Mouse (Mus musculus) MEL (cell line): Measurements from ENCODE around the gene Meiob. TPM values are rescaled to one million over a fixed set of nuclear protein-coding genes. Genes with fewer than 3 reads are reported as not detected.

Experiments used
- DNase-seq: peaks from one replicate; pipeline ENCODE4 v3.0.0; 2011; ENCODE audit warnings: low read depth, low spot score
- H3K27ac ChIP-seq: 2 replicates; pipeline ENCODE4 v1.5.1; 2012; ENCODE audit warnings: low read depth, mild to moderate bottlenecking, control low read depth, low read length, moderate library complexity; ENCODE audit not compliant: control insufficient read depth
- H3K27me3 ChIP-seq, 2 experiments: fragments of 150-350 bp in 1 of 2; sonication (generic) in 1 of 2; 2 replicates each; pipeline ENCODE4 v1.6.1; 2012; ENCODE audit warnings: low read length in 2 of 2, mild to moderate bottlenecking in 2 of 2, improper control_type of control experiment in 1 of 2, moderate library complexity in 1 of 2; ENCODE audit not compliant: insufficient read depth in 2 of 2, control insufficient read depth in 1 of 2
- H3K36me3 ChIP-seq, 2 experiments: 2 replicates each; pipeline ENCODE4 v1.6.1; 2012 to 2014; ENCODE audit warnings: low read length in 2 of 2, improper control_type of control experiment in 1 of 2, inconsistent platforms in 1 of 2, mild to moderate bottlenecking in 1 of 2; ENCODE audit not compliant: insufficient read depth in 2 of 2, control insufficient read depth in 1 of 2
- H3K4me1 ChIP-seq, 2 experiments: fragments of 150-350 bp in 1 of 2; sonication (generic) in 1 of 2; 2 replicates each; pipeline ENCODE4 v1.6.1; 2012; ENCODE audit warnings: low read length in 2 of 2, improper control_type of control experiment in 1 of 2, mild to moderate bottlenecking in 1 of 2; ENCODE audit not compliant: insufficient read depth in 2 of 2, control insufficient read depth in 1 of 2
- H3K4me3 ChIP-seq, 2 experiments: fragments of 150-350 bp in 1 of 2; sonication (generic) in 1 of 2; 2 replicates each; pipeline ENCODE4 v1.5.1; 2012; ENCODE audit warnings: low read depth in 2 of 2, low read length in 2 of 2, mild to moderate bottlenecking in 2 of 2, moderate library complexity in 2 of 2, control low read depth in 1 of 2, improper control_type of control experiment in 1 of 2; ENCODE audit not compliant: control insufficient read depth in 1 of 2, insufficient read depth in 1 of 2
- H3K79me2 ChIP-seq: 2 replicates; pipeline ENCODE4 v1.6.1; 2012; ENCODE audit warnings: mild to moderate bottlenecking, low read length, moderate library complexity; ENCODE audit not compliant: control insufficient read depth, poor library complexity, insufficient read depth
- H3K9ac ChIP-seq: 2 replicates; pipeline ENCODE4 v1.6.1; 2012; ENCODE audit warnings: low read depth, mild to moderate bottlenecking, control low read depth, low read length, moderate library complexity; ENCODE audit not compliant: control insufficient read depth, poor library complexity, severe bottlenecking
- H3K9me3 ChIP-seq: fragments of 150-350 bp; sonication (generic); replicated peaks from 2 replicates; pipeline ENCODE4 v1.6.1; 2012; ENCODE audit warnings: mild to moderate bottlenecking, low read length, improper control_type of control experiment, moderate library complexity; ENCODE audit not compliant: insufficient read depth
- BHLHE40 ChIP-seq: IDR thresholded peaks from 2 replicates; pipeline ENCODE4 v1.6.1; 2012; ENCODE audit warnings: low read depth, mild to moderate bottlenecking, inconsistent platforms, low read length, improper control_type of control experiment, borderline replicate concordance
- GABPA ChIP-seq: IDR thresholded peaks from 2 replicates; pipeline ENCODE4 v1.6.1; 2012; ENCODE audit warnings: low read depth, mild to moderate bottlenecking, inconsistent platforms, low read length, improper control_type of control experiment, moderate library complexity
- GATA1 ChIP-seq: IDR thresholded peaks from 2 replicates; pipeline ENCODE4 v1.6.1; 2011; ENCODE audit warnings: low read depth, low read length, improper control_type of control experiment
- HCFC1 ChIP-seq: IDR thresholded peaks from 2 replicates; pipeline ENCODE4 v1.6.1; 2012; ENCODE audit warnings: low read depth, mild to moderate bottlenecking, inconsistent platforms, low read length, improper control_type of control experiment, moderate library complexity
- JUND ChIP-seq: IDR thresholded peaks from 2 replicates; pipeline ENCODE4 v1.6.1; 2011; ENCODE audit warnings: low read depth, mild to moderate bottlenecking, improper control_type of control experiment, low read length
- MAFK ChIP-seq: IDR thresholded peaks from 2 replicates; pipeline ENCODE4 v1.6.1; 2011; ENCODE audit warnings: low read depth, mild to moderate bottlenecking, low read length, improper control_type of control experiment, borderline replicate concordance
- MAZ ChIP-seq: IDR thresholded peaks from 2 replicates; pipeline ENCODE4 v1.6.1; 2012; ENCODE audit warnings: low read depth, mild to moderate bottlenecking, inconsistent platforms, low read length, improper control_type of control experiment
- MEF2A ChIP-seq: IDR thresholded peaks from 2 replicates; pipeline ENCODE4 v1.6.1; 2014; ENCODE audit warnings: low read depth, mild to moderate bottlenecking, inconsistent platforms, low read length, improper control_type of control experiment; ENCODE audit not compliant: poor library complexity, insufficient replicate concordance, severe bottlenecking; ENCODE audit errors: extremely low read depth
- MYB ChIP-seq: IDR thresholded peaks from 2 replicates; pipeline ENCODE4 v1.6.1; 2011; ENCODE audit warnings: mild to moderate bottlenecking, low read depth, low read length, improper control_type of control experiment
- MYC ChIP-seq: IDR thresholded peaks from 2 replicates; pipeline ENCODE4 v1.6.1; 2011; ENCODE audit warnings: low read depth, mild to moderate bottlenecking, low read length, improper control_type of control experiment, moderate library complexity
- NRF1 ChIP-seq: IDR thresholded peaks from 2 replicates; pipeline ENCODE4 v1.6.1; 2014; ENCODE audit warnings: low read depth, mild to moderate bottlenecking, inconsistent platforms, low read length, improper control_type of control experiment, moderate library complexity; ENCODE audit not compliant: poor library complexity, insufficient read depth, severe bottlenecking
- POLR2A ChIP-seq, 2 experiments: IDR thresholded peaks; 2 replicates each; pipeline ENCODE4 v1.6.1; 2011 to 2012; ENCODE audit warnings: low read length in 2 of 2, mild to moderate bottlenecking in 2 of 2, control low read depth in 1 of 2, improper control_type of control experiment in 1 of 2, low read depth in 1 of 2, moderate library complexity in 1 of 2; ENCODE audit not compliant: control insufficient read depth in 1 of 2, insufficient read depth in 1 of 2, poor library complexity in 1 of 2
- POLR2AphosphoS2 ChIP-seq: IDR thresholded peaks from 2 replicates; pipeline ENCODE4 v1.6.1; 2011; ENCODE audit warnings: low read length, improper control_type of control experiment
- RCOR1 ChIP-seq: IDR thresholded peaks from 2 replicates; pipeline ENCODE4 v1.6.1; 2012; ENCODE audit warnings: low read depth, mild to moderate bottlenecking, inconsistent platforms, low read length, improper control_type of control experiment
- SIN3A ChIP-seq: IDR thresholded peaks from 2 replicates; pipeline ENCODE4 v1.6.1; 2012; ENCODE audit warnings: low read length, improper control_type of control experiment, inconsistent platforms
- TBP ChIP-seq: IDR thresholded peaks from 2 replicates; pipeline ENCODE4 v1.8.0; 2011; ENCODE audit warnings: low read depth, low read length, improper control_type of control experiment
- TCF12 ChIP-seq: IDR thresholded peaks from 2 replicates; pipeline ENCODE4 v1.6.1; 2014; ENCODE audit warnings: low read depth, mild to moderate bottlenecking, inconsistent platforms, low read length, improper control_type of control experiment, moderate library complexity
- UBTF ChIP-seq: IDR thresholded peaks from 2 replicates; pipeline ENCODE4 v1.6.1; 2012; ENCODE audit warnings: low read depth, mild to moderate bottlenecking, inconsistent platforms, low read length, improper control_type of control experiment, moderate library complexity, borderline replicate concordance; ENCODE audit not compliant: insufficient read depth
- USF2 ChIP-seq, 2 experiments: IDR thresholded peaks; 2 replicates each; pipeline ENCODE4 v1.6.1; 2011 to 2012; ENCODE audit warnings: improper control_type of control experiment in 2 of 2, low read length in 2 of 2, borderline replicate concordance in 1 of 2, inconsistent platforms in 1 of 2, low read depth in 1 of 2, mild to moderate bottlenecking in 1 of 2; ENCODE audit not compliant: insufficient read depth in 1 of 2
- ZC3H11A ChIP-seq: IDR thresholded peaks from 2 replicates; pipeline ENCODE4 v1.6.1; 2012; ENCODE audit warnings: low read depth, mild to moderate bottlenecking, inconsistent platforms, low read length, improper control_type of control experiment
- ZMIZ1 ChIP-seq: IDR thresholded peaks from 2 replicates; pipeline ENCODE4 v1.6.1; 2012; ENCODE audit warnings: low read depth, mild to moderate bottlenecking, inconsistent platforms, low read length, improper control_type of control experiment, moderate library complexity
- ZNF384 ChIP-seq: IDR thresholded peaks from 2 replicates; pipeline ENCODE4 v1.6.1; 2012; ENCODE audit warnings: low read depth, mild to moderate bottlenecking, inconsistent platforms, low read length, improper control_type of control experiment
- polyA plus RNA-seq, 2 experiments: library from polyadenylated mRNA; stranded (reverse) in 1 of 2; unstranded in 1 of 2; fragments of >175 nt in 1 of 2; fragments of >200 nt in 1 of 2; gene quantifications; 2 replicates each; pipeline versions ENCODE4 v1.2.1 to v1.2.4; 2012; ENCODE audit warnings: low replicate concordance in 2 of 2, low read depth in 1 of 2; ENCODE audit not compliant: insufficient read length in 2 of 2, insufficient read depth in 1 of 2, missing spikeins in 1 of 2
- total RNA-seq: library from RNA; depleted of rRNA; stranded (reverse); fragments of 300-350 nt; gene quantifications from 2 replicates; pipeline ENCODE4 v1.2.3, GENCODE M21; 2012

Gene Meiob
- total and polyA plus RNA-seq, 3 experiments = 0.11 to 0.15 TPM; not detected in 1

DNA sequence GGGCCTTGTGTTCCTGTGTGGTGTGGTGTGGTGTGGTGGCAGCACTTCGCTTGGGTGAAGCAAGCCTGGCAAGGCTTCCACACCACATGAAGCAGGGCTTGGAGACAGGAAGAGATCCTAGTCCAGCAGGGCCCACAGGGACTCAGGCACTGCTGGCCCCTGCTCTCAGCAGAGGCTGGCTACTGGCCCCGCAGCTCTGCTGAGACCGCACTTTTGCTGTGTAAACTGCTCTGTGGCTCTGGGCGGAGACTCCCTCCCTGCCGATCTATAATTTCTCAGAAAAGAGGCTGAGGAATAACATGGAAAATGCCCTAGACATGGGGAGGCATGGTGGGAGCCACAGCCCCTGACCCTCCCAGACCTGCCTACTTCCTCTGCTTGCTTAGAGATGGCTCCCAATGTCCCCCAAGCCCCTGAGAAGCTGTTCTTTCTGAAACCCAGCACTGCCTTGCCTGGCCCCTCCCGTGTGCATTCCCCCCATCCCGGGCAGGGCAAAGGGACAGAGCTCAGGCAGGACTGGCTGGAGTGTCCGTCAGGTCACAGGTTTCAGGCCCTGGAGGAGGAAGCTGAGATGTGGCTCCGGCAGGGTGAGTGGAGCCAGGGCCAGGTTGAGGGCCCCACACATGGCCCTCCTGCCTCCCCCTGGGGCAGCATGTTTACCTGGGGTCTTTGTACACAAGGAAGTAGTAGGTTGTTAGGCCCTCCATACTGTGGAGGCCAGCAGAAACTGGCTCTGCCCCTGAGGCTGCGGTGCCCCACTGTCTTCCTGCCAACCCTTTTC lies 73.4 kb downstream of the Meiob start:
- Histone ChIP-seq H3K4me1 (no peaks in the 10 kb centered on the region), H3K27ac (no peak overlapping the region), H3K9ac (no peak overlapping the region), H3K27me3 (peaks cover 1 to 2% of the 10 kb centered on the region in 2 experiments; a peak in 3 of 4 replicates)
- TF ChIP-seq MYB (no peak), POLR2A (IDR thresholded peaks at IDR 0.05; ENCODE audit: control insufficient read depth in 1 of 2, insufficient read depth in 1 of 2, low read depth in 1 of 2, low read length in 2 of 2, poor library complexity in 1 of 2) (no peak), MAZ (no peak), USF2 (IDR thresholded peaks at IDR 0.05; ENCODE audit: borderline replicate concordance in 1 of 2, insufficient read depth in 1 of 2, low read depth in 1 of 2, low read length in 2 of 2) (no peak), JUND (no peak), BHLHE40 (no peak), MAFK (no peak), MEF2A (no peak), HCFC1 (no peak)
- TF ChIP-seq, all 39 proteins: peak for 0
- Histone ChIP-seq H3K4me3 (no peak overlapping the region), H3K9me3 (no peaks in the 10 kb centered on the region), H3K36me3 (no peaks in the 10 kb centered on the region; a peak in 1 of 4 replicates), H3K79me2 (no peaks in the 10 kb centered on the region)
- no peak for DNase-seq

DNA sequence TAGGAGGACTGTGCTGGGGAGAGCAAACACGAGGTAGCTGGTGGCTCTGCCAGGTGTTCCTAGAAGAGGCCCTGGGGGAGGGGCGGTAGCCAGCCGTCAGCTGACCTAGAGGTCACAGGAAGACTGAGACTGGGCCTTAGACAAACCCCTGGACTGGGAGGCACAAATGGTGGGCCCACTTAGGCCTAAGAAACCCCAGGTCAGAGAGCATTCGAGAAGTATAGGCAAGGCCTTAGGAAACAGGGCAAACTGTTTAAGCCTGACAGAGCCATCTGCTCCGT lies 74.0 kb downstream of the Meiob start:
- Histone ChIP-seq H3K36me3 (no peaks in the 10 kb centered on the region; a peak in 1 of 4 replicates), H3K27me3 (peaks cover 0 to 2% of the 10 kb centered on the region in 2 experiments; a peak in 2 of 4 replicates), H3K4me1 (no peaks in the 10 kb centered on the region), H3K9ac (no peak overlapping the region), H3K9me3 (no peaks in the 10 kb centered on the region), H3K79me2 (no peaks in the 10 kb centered on the region), H3K4me3 (no peak overlapping the region), H3K27ac (no peak overlapping the region)
- no peak for DNase-seq
- TF ChIP-seq MEF2A (no peak), TBP (no peak), ZMIZ1 (no peak), POLR2AphosphoS2 (no peak), ZNF384 (no peak), ZC3H11A (no peak), GABPA (no peak), MAFK (no peak), RCOR1 (no peak), GATA1 (no peak), MYC (no peak), TCF12 (no peak), UBTF (no peak), SIN3A (no peak), NRF1 (no peak)
